ENCODE assay signal across 8 mouse cellular contexts in the genomic region with DNA sequence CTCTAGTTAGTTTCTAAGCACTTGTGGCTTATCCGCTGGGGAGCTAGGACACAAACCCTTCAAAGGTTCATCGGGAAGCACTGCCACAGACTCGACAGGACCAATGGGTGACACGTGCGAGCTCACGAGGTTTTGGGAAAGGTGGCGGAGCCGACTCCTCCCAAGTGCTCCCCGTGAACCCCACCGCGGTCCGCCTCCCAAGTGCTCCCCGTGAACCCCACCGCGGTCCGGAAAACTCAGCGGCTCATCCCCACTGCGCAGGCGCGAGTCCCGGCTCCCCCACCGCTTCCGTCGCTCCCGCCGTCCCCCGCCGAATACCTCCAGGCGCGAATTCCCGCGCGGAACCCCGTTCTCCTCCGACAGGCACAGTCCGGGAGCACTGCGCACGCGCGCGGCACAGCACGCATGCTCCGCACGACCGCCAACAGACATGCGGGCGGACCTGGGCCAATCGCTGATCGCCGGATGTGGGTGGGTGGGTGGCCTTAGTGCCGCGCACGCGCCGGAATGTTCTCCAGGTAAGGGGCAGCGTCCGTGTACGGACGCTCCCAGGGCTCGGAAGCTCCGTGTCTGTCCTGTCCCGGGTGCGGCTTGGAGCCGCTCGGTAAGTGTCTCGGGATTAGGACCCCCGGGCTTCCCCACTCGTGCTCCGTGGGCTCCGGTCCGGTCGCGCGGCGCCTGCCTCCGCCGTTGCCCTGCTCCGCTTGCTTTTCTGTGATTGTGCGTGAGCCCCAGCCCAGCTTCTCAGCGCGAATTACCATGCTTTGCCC. TPM values are rescaled to one million over a fixed set of nuclear protein-coding genes. Genes with fewer than 3 reads are reported as not detected.
DNase-seq lines count a peak whose midpoint lies in the region; ATAC-seq lines count a peak whose summit lies in the region.

A gene (minus strand): TSS at position 403 of the 770 bp plus-strand sequence.
A gene (plus strand): TSS at position 488 of the 770 bp plus-strand sequence.

- peak; percentile 91 for ATAC-seq in megakaryocyte progenitor cell, adult 5-6 weeks (replicated peaks; ENCODE audit: poor library complexity)

- DNase-seq in adipocyte (ENCODE audit: low spot score): peak; percentile 88
- peak; percentile 98 for DNase-seq in embryo, embryonic 10 days (ENCODE audit: low spot score)
- DNase-seq in gastrocnemius, postnatal 10 days: peak; percentile 99
- peak; percentile 96 for DNase-seq in induced T-regulatory cell, adult 2 months (ENCODE audit: low read depth)
- peak; percentile 92 to 97 for DNase-seq in left cerebral cortex, adult 9 months (ENCODE audit: low spot score in 2 of 2)
- peak; percentile 100 for DNase-seq in right cerebral cortex, postnatal 14 days
- DNase-seq in urinary bladder, postnatal 36 days (ENCODE audit: low spot score in 2 of 2): peak; percentile 94 to 98

RNA-seq across cellular contexts. Expression of the first gene that starts in this region (rescaled TPM):
- 10 to 100 TPM; 19.1 to 21.9 TPM for total RNA-seq in gastrocnemius, postnatal 10 days (2021)
- 8.2 and 13.7 TPM in 2 replicates for total RNA-seq in megakaryocyte progenitor cell, adult 5-6 weeks (2015)
- 12.7 and 19.8 TPM in 2 replicates for total RNA-seq in megakaryocyte progenitor cell, adult 5-6 weeks (2017)

RNA-seq across cellular contexts. Expression of the second gene that starts in this region (rescaled TPM):
- total RNA-seq in gastrocnemius, postnatal 10 days (2021): 1 to 10 TPM; 6.6 to 8.1 TPM
- 30.8 and 37.9 TPM in 2 replicates for total RNA-seq in megakaryocyte progenitor cell, adult 5-6 weeks (2015)
- 14.3 and 19.1 TPM in 2 replicates for total RNA-seq in megakaryocyte progenitor cell, adult 5-6 weeks (2017)

Comparison
In these comparisons a context has a peak if more than half of its experiments do, and no peak if none do; other contexts are left out.
1. Peak in every context shown above with its lines: DNase-seq and ATAC-seq.